Mouse (Mus musculus): ENCODE results near the gene Tecpr2. TPM values are rescaled to one million over a fixed set of nuclear protein-coding genes. Genes with fewer than 3 reads are reported as not detected.
"Not testable (repeated sequence)": the region's sequence is repeated elsewhere in the genome, so short reads cannot be mapped to it uniquely, and the experiment has no call there.

The Tecpr2 gene
- total and polyA plus RNA-seq, 3 experiments, result 2.8 to 7.5 (median 3.1) TPM

DNA sequence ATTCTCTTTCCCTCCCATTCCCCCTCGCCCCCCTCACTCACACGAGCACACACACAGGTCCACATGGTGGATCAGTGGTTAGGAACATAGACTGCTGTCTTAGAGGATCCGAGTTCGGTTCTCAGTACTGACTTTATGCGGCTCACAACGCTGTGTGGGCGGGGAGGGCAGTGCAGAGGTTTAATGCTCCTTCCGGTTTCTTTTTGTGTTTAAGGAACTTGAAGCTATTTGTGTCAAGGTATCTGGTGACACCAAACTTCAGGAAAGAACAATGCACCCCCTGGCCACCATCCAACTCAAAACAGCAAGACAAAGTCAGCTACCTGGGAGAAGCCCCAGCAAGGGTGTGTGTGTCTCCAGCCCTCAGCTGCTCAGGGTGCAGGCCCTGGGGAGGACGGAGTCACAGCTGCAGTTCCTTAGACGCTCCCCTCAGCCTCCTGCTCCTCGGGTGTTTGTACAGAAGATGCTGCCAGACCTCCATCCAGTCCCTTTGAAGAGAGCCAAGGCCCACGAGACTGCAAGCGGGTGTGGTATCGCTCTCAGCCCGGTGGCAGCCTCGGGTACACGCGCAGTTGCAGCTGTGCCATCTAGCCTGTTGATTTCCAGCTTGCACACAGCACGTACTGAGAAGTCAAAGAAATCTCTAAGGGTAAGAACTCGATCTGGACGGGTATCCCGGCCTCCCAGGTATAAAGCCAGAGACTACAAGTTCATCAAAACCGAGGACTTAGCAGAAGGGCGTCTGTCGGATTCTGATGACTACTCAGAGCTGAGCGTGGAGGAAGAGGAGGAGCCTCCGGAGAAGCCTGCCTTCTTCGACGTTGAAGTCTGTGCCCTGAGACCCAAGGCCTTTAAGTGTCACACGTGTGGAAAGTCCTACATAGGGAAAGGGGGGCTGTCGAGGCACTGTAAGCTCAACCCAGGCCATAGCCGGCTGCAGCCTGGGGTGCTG, 34.0 kb upstream of the Tecpr2 start:
- peaks cover 23% of the 10 kb centered on the region for H3K79me2 ChIP-seq (replicated peaks; ENCODE audit: control insufficient read depth, extremely low read depth, insufficient read depth, poor library complexity, severe bottlenecking)
- peak overlapping the region; percentile 25 for H3K4me2 ChIP-seq (ENCODE audit: insufficient read depth, low read depth, poor library complexity, severe bottlenecking)
- H3K27me3 ChIP-seq (replicated peaks), result no peaks in the 10 kb centered on the region
- H3K4me1 ChIP-seq (ENCODE audit: control insufficient read depth in 1 of 2, insufficient read depth in 2 of 2), result peaks cover 28 to 56% of the 10 kb centered on the region in 2 experiments
- peak overlapping the region; percentile 55 for H3K9ac ChIP-seq (ENCODE audit: insufficient read depth, low read depth)
- H3K36me3 ChIP-seq (replicated peaks in 1 of 2; ENCODE audit: control insufficient read depth in 1 of 2, insufficient read depth in 1 of 2, low read length in 1 of 2), result peaks cover 0 to 22% of the 10 kb centered on the region in 2 experiments
- dilution Hi-C loops (cut with MboI; ENCODE audit: extremely low pct_ligation_motif_present, extremely low pct_unique_long_range_greater_than_20kb, low sequenced_read_pairs), result no loop called here
- DNase-seq (ENCODE audit: extremely low read depth), result peak; percentile 73
- no peaks in the 10 kb centered on the region for H3K9me3 ChIP-seq (replicated peaks; ENCODE audit: low read length)
- TF ChIP-seq SIN3A (IDR thresholded peaks at IDR 0.05; ENCODE audit: low read length), result peak; percentile 74
- peak; percentile 77 for TF ChIP-seq ELF1 (IDR thresholded peaks at IDR 0.05; ENCODE audit: low read depth, low read length)
- TF ChIP-seq UBTF (IDR thresholded peaks at IDR 0.05; ENCODE audit: low read depth, low read length), result no peak
- peak; percentile 83; the same call in 1 of the 2 replicates for TF ChIP-seq TBP (conservative IDR thresholded peaks at IDR 0.05; ENCODE audit: low read depth, low read length)
- TF ChIP-seq MYC (IDR thresholded peaks at IDR 0.05; ENCODE audit: low read depth, low read length), result 0 out of 2 replicates have a peak, but pooled peaks have one; percentile 18
- TF ChIP-seq PAX5 (IDR thresholded peaks at IDR 0.05; ENCODE audit: low read length), result no peak
- TF ChIP-seq MEF2A (IDR thresholded peaks at IDR 0.05; ENCODE audit: borderline replicate concordance, low read depth, low read length), result 0 out of 2 replicates have a peak, but pooled peaks have one; percentile 10
- TF ChIP-seq E2F4 (IDR thresholded peaks at IDR 0.05; ENCODE audit: insufficient replicate concordance, low read depth, low read length), result no peak
- TF ChIP-seq BHLHE40 (IDR thresholded peaks at IDR 0.05; ENCODE audit: low read depth, low read length), result no peak; the same call in 1 of the 2 replicates
- TF ChIP-seq HCFC1 (IDR thresholded peaks at IDR 0.05; ENCODE audit: low read depth, low read length), result peak; percentile 8
- TF ChIP-seq MXI1 (IDR thresholded peaks at IDR 0.05; ENCODE audit: low read depth, low read length), result peak; percentile 87
- TF ChIP-seq NELFE (IDR thresholded peaks at IDR 0.05; ENCODE audit: low read depth, low read length), result peak; percentile 64; the same call in 1 of the 2 replicates
- TF ChIP-seq TCF12 (IDR thresholded peaks at IDR 0.05; ENCODE audit: low read depth, low read length), result peak; percentile 46; the same call in 1 of the 2 replicates
- TF ChIP-seq POLR2A (IDR thresholded peaks at IDR 0.05; ENCODE audit: low read depth, low read length), result peak; percentile 73
- H3K4me3 ChIP-seq (replicated peaks in 1 of 3; ENCODE audit: low read depth in 2 of 3, low read length in 2 of 3, poor library complexity in 1 of 3), result peak overlapping the region; percentile 71 to 86 (median 82)
- H3K27ac ChIP-seq (ENCODE audit: insufficient read depth, low read depth), result peak overlapping the region; percentile 51
- in situ Hi-C loops (cut with MboI; ENCODE audit: low pct_ligation_motif_present, low pct_unique_long_range_greater_than_20kb, low sequenced_read_pairs), result no loop called here

DNA sequence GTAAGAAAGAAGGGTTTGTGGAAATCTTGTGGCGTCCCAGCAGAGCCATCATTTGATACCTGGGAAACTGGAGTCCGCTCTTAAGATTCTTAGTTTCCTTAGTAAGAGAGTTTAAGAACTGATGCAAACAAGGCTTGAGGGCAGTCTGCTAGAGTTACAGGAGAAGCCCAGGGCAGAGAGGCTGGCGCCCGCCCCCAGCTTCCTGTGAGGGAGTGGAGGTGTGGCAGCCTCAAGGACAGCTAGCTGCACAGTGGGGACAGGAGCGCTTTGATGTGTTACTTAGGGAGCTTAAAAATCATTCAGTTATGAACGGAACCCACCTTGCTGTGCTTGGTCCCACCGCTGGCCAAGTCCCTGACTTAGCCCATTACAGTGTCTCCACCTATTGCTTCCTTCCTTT, 31.9 kb upstream of the Tecpr2 start:
- dilution Hi-C loops (cut with MboI; ENCODE audit: extremely low pct_ligation_motif_present, extremely low pct_unique_long_range_greater_than_20kb, low sequenced_read_pairs) (no loop called here), in situ Hi-C loops (cut with MboI; ENCODE audit: low pct_ligation_motif_present, low pct_unique_long_range_greater_than_20kb, low sequenced_read_pairs) (no loop called here)
- Histone ChIP-seq H3K27ac (ENCODE audit: insufficient read depth, low read depth) (no peak overlapping the region), H3K79me2 (replicated peaks; ENCODE audit: control insufficient read depth, extremely low read depth, insufficient read depth, poor library complexity, severe bottlenecking) (peaks cover 19% of the 10 kb centered on the region), H3K4me1 (ENCODE audit: control insufficient read depth in 1 of 2, insufficient read depth in 2 of 2) (peaks cover 21 to 42% of the 10 kb centered on the region in 2 experiments; a peak in 3 of 4 replicates), H3K4me2 (ENCODE audit: insufficient read depth, low read depth, poor library complexity, severe bottlenecking) (peak overlapping the region; percentile 64; the same call in 1 of the 2 replicates), H3K9ac (ENCODE audit: insufficient read depth, low read depth) (no peak overlapping the region; the same call in 1 of the 2 replicates), H3K27me3 (replicated peaks) (no peaks in the 10 kb centered on the region), H3K4me3 (replicated peaks in 1 of 3; ENCODE audit: low read depth in 2 of 3, low read length in 2 of 3, poor library complexity in 1 of 3) (peak overlapping the region in 2 of 3 experiments; percentile 15 to 40), H3K36me3 (replicated peaks in 1 of 2; ENCODE audit: control insufficient read depth in 1 of 2, insufficient read depth in 1 of 2, low read length in 1 of 2) (peaks cover 15 to 38% of the 10 kb centered on the region in 2 experiments), H3K9me3 (replicated peaks; ENCODE audit: low read length) (peaks cover under 1% of the 10 kb centered on the region)
- TF ChIP-seq HCFC1 (IDR thresholded peaks at IDR 0.05; ENCODE audit: low read depth, low read length), result no peak
- peak; percentile 29; the same call in 1 of the 2 replicates for TF ChIP-seq SIN3A (IDR thresholded peaks at IDR 0.05; ENCODE audit: low read length)
- TF ChIP-seq GABPA (IDR thresholded peaks at IDR 0.05; ENCODE audit: insufficient replicate concordance, low read depth, low read length), result no peak
- no peak for TF ChIP-seq SMC3 (IDR thresholded peaks at IDR 0.05; ENCODE audit: low read depth, low read length)
- no peak for TF ChIP-seq POLR2AphosphoS2 (IDR thresholded peaks at IDR 0.05; ENCODE audit: low read depth, low read length)
- DNase-seq (ENCODE audit: extremely low read depth), result no peak

DNA sequence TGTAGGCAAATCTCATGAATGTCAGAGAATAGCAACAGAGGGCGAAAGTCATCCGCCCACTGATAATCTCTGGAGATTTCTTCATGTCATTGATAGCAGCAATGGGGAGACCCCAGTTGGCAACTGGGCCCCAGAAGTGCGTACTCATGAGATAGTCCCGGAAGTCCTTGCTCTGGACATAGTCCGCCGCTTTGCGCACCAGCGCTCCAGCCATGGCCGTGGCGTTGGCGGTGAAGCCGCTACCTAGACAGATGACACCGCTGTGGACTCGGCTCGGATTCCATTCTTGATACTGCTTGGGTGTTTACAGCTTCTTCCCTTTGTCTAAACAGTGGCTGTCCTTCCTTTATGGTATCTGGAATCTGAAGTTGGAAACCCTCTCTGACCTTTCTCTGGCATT, 30.4 kb upstream of the Tecpr2 start:
- H3K4me2 ChIP-seq (ENCODE audit: insufficient read depth, low read depth, poor library complexity, severe bottlenecking); H3K27ac ChIP-seq (ENCODE audit: insufficient read depth, low read depth); H3K9ac ChIP-seq (ENCODE audit: insufficient read depth, low read depth); dilution Hi-C loops (cut with MboI; ENCODE audit: extremely low pct_ligation_motif_present, extremely low pct_unique_long_range_greater_than_20kb, low sequenced_read_pairs); H3K4me3 ChIP-seq (replicated peaks in 1 of 3; ENCODE audit: low read depth in 2 of 3, low read length in 2 of 3, poor library complexity in 1 of 3); H3K9me3 ChIP-seq (replicated peaks; ENCODE audit: low read length); DNase-seq (ENCODE audit: extremely low read depth); H3K27me3 ChIP-seq (replicated peaks); in situ Hi-C loops (cut with MboI; ENCODE audit: low pct_ligation_motif_present, low pct_unique_long_range_greater_than_20kb, low sequenced_read_pairs): not testable (repeated sequence)
- Histone ChIP-seq H3K36me3 (replicated peaks in 1 of 2; ENCODE audit: control insufficient read depth in 1 of 2, insufficient read depth in 1 of 2, low read length in 1 of 2) (peaks cover 21 to 41% of the 10 kb centered on the region in 2 experiments), H3K79me2 (replicated peaks; ENCODE audit: control insufficient read depth, extremely low read depth, insufficient read depth, poor library complexity, severe bottlenecking) (peaks cover 19% of the 10 kb centered on the region), H3K4me1 (ENCODE audit: control insufficient read depth in 1 of 2, insufficient read depth in 2 of 2) (peaks cover 18 to 38% of the 10 kb centered on the region in 2 experiments; a peak in 3 of 4 replicates)

All from CH12.LX (cell line).